7 mouse cellular contexts compared by ENCODE assay signal in genomic region chr4:140987476-140987875, GRCm38 (mm10). TPM values are rescaled to one million over a fixed set of nuclear protein-coding genes. Genes with fewer than 3 reads are reported as not detected.
DNase-seq lines count a peak whose midpoint lies in the region; ATAC-seq and TF ChIP-seq lines count a peak whose summit lies in the region.

No protein-coding gene starts in this region.

- no peaks in the 10 kb centered on the region for H3K9me3 ChIP-seq in embryonic facial prominence, embryonic 13.5 days
- H3K9me3 ChIP-seq in intestine, postnatal 0 days (ENCODE audit: control insufficient read depth): no peaks in the 10 kb centered on the region
- no peaks in the 10 kb centered on the region for H3K9me3 ChIP-seq in neural tube, embryonic 13.5 days

- peak overlapping the region; percentile 89 for H3K4me3 ChIP-seq in embryonic facial prominence, embryonic 13.5 days
- peak overlapping the region; percentile 86 for H3K4me3 ChIP-seq in intestine, postnatal 0 days (ENCODE audit: low read depth, low read length)
- peak overlapping the region; percentile 97 for H3K4me3 ChIP-seq in neural tube, embryonic 13.5 days

- TF ChIP-seq CTCF in intestine, postnatal 0 days (IDR thresholded peaks at IDR 0.05; ENCODE audit: low read depth): no peak

- H3K9ac ChIP-seq in embryonic facial prominence, embryonic 13.5 days: peak overlapping the region; percentile 89
- peak overlapping the region; percentile 85 for H3K9ac ChIP-seq in intestine, postnatal 0 days (ENCODE audit: low read depth, low read length)
- H3K9ac ChIP-seq in neural tube, embryonic 13.5 days: peak overlapping the region; percentile 95

- DNase-seq in retina, embryonic 14.5 days (ENCODE audit: low spot score): peak; percentile 9
- DNase-seq in retina, postnatal 1 day: no peak
- no peak for DNase-seq in urinary bladder, postnatal 36 days (ENCODE audit: low spot score in 2 of 2)
- DNase-seq in layer of hippocampus, postnatal 10 days (ENCODE audit: low spot score in 2 of 2): no peak

- WGBS in embryonic facial prominence, embryonic 13.5 days: 27% methylated on average over 7 of the region's 7 CpGs
- 31% methylated on average over 7 of the region's 7 CpGs for WGBS in intestine, postnatal 0 days
- 28% methylated on average over 7 of the region's 7 CpGs for WGBS in neural tube, embryonic 13.5 days

- H3K27ac ChIP-seq in embryonic facial prominence, embryonic 13.5 days: no peak overlapping the region
- H3K27ac ChIP-seq in intestine, postnatal 0 days (ENCODE audit: low read depth, low read length): no peak overlapping the region
- H3K27ac ChIP-seq in neural tube, embryonic 13.5 days (replicated peaks): peak overlapping the region; percentile 88

- no peak for ATAC-seq in embryonic facial prominence, embryonic 13.5 days (ENCODE audit: insufficient number of reproducible peaks, insufficient read depth, low FRiP score, low TSS enrichment, low read depth)
- ATAC-seq in intestine, postnatal 0 days: no peak
- ATAC-seq in neural tube, embryonic 13.5 days (ENCODE audit: low read depth): peak; percentile 3; the same call in 1 of the 2 replicates

- H3K4me1 ChIP-seq in embryonic facial prominence, embryonic 13.5 days: peaks cover 36% of the 10 kb centered on the region
- peaks cover 4% of the 10 kb centered on the region; the same call in 1 of the 2 replicates for H3K4me1 ChIP-seq in intestine, postnatal 0 days (replicated peaks; ENCODE audit: control insufficient read depth, insufficient read depth, low read length)
- peaks cover 59% of the 10 kb centered on the region for H3K4me1 ChIP-seq in neural tube, embryonic 13.5 days (replicated peaks)

- H3K36me3 ChIP-seq in embryonic facial prominence, embryonic 13.5 days: peaks cover 9% of the 10 kb centered on the region
- peaks cover 9% of the 10 kb centered on the region; the same call in 1 of the 2 replicates for H3K36me3 ChIP-seq in intestine, postnatal 0 days (ENCODE audit: control insufficient read depth, insufficient read depth)
- peaks cover 14% of the 10 kb centered on the region for H3K36me3 ChIP-seq in neural tube, embryonic 13.5 days

- H3K27me3 ChIP-seq in embryonic facial prominence, embryonic 13.5 days: no peaks in the 10 kb centered on the region
- H3K27me3 ChIP-seq in intestine, postnatal 0 days (replicated peaks; ENCODE audit: control insufficient read depth, insufficient read depth, low read length): no peaks in the 10 kb centered on the region
- no peaks in the 10 kb centered on the region for H3K27me3 ChIP-seq in neural tube, embryonic 13.5 days

- peak overlapping the region; percentile 89 for H3K4me2 ChIP-seq in embryonic facial prominence, embryonic 13.5 days
- H3K4me2 ChIP-seq in intestine, postnatal 0 days (replicated peaks; ENCODE audit: low read depth): peak overlapping the region; percentile 95
- peak overlapping the region; percentile 91 for H3K4me2 ChIP-seq in neural tube, embryonic 13.5 days

RNA-seq across cellular contexts. Expression of gene Atp13a2, which starts 0.8 kb away (rescaled TPM):
- polyA plus RNA-seq in embryonic facial prominence, embryonic 13.5 days (2015; fragmentation: Nextera tagmentation; extraction: Ambion mirVana): 38.9 and 40.2 TPM in 2 replicates
- polyA plus RNA-seq in intestine, postnatal 0 days (2015; fragmentation: Nextera tagmentation; extraction: Ambion mirVana): 10.9 and 11.7 TPM in 2 replicates
- 133 and 144 TPM in 2 replicates for polyA plus RNA-seq in neural tube, embryonic 13.5 days (2015; fragmentation: Nextera tagmentation; extraction: Ambion mirVana)
- 100 to 1,000 TPM; 233 to 238 TPM for total RNA-seq in layer of hippocampus, postnatal 10 days (2021)

RNA-seq across cellular contexts. Expression of gene Mfap2, which starts 22.7 kb away (rescaled TPM):
- polyA plus RNA-seq in embryonic facial prominence, embryonic 13.5 days (2015; fragmentation: Nextera tagmentation; extraction: Ambion mirVana): 771 and 792 TPM in 2 replicates
- polyA plus RNA-seq in intestine, postnatal 0 days (2015; fragmentation: Nextera tagmentation; extraction: Ambion mirVana): 117 and 138 TPM in 2 replicates
- 248 and 255 TPM in 2 replicates for polyA plus RNA-seq in neural tube, embryonic 13.5 days (2015; fragmentation: Nextera tagmentation; extraction: Ambion mirVana)
- total RNA-seq in layer of hippocampus, postnatal 10 days (2021): 10 to 100 TPM; 20.9 TPM

RNA-seq across cellular contexts. Expression of gene Sdhb, which starts 26.5 kb away (rescaled TPM):
- 393 and 412 TPM in 2 replicates for polyA plus RNA-seq in embryonic facial prominence, embryonic 13.5 days (2015; fragmentation: Nextera tagmentation; extraction: Ambion mirVana)
- polyA plus RNA-seq in intestine, postnatal 0 days (2015; fragmentation: Nextera tagmentation; extraction: Ambion mirVana): 588 and 627 TPM in 2 replicates
- polyA plus RNA-seq in neural tube, embryonic 13.5 days (2015; fragmentation: Nextera tagmentation; extraction: Ambion mirVana): 473 and 497 TPM in 2 replicates
- total RNA-seq in layer of hippocampus, postnatal 10 days (2021): 100 to 1,000 TPM; 202 to 204 TPM
